Mouse (Mus musculus) T-helper 2 cell (primary cell): ENCODE measurements around the gene Nup155.
"Not testable (repeated sequence)": the region's sequence is repeated elsewhere in the genome, so short reads cannot be mapped to it uniquely, and the experiment has no call there.

Experiments used
- in situ Hi-C: fragments of 300-600 bp; cut with MboI, MseI; formaldehyde crosslinking; loops from one replicate; pipeline ENCODE4 v1.15.1; 2025; ENCODE audit warnings: high pct_unique_total_duplicates

Nup155 gene

GRCm38 (mm10) chr15:8108966-8109743 is at the start of gene Nup155:
Nup155 (plus strand) TSS chr15:8109273.
- in situ Hi-C loops, result loop anchor here (10.0 kb wide), 1 partner anchor 326 kb away; no protein-coding TSS in a partner anchor

- in situ Hi-C loops, result loop anchor here (10.0 kb wide), 1 partner anchor 600 kb away; no protein-coding TSS in a partner anchor
Measured at GRCm38 (mm10) chr15:8065221-8065620, 43.9 kb upstream of the Nup155 start.

GRCm38 (mm10) chr15:8073159-8073558 is 35.9 kb upstream of the Nup155 start:
- in situ Hi-C loops, result not testable (repeated sequence)

GRCm38 (mm10) chr15:8082139-8082538 is 26.9 kb upstream of the Nup155 start:
- in situ Hi-C loops, result no loop called here

- in situ Hi-C loops, result no loop called here
Measured at GRCm38 (mm10) chr15:8087293-8087692, 21.8 kb upstream of the Nup155 start.

- in situ Hi-C loops, result no loop called here
Measured at GRCm38 (mm10) chr15:8088715-8089114, 20.4 kb upstream of the Nup155 start.

- in situ Hi-C loops, result no loop called here
Measured at GRCm38 (mm10) chr15:8090685-8091084, 18.4 kb upstream of the Nup155 start.

GRCm38 (mm10) chr15:8092668-8093067 is 16.4 kb upstream of the Nup155 start:
- in situ Hi-C loops, result not testable (repeated sequence)

GRCm38 (mm10) chr15:8097853-8098252 is 11.2 kb upstream of the Nup155 start:
- in situ Hi-C loops, result no loop called here

GRCm38 (mm10) chr15:8098774-8099749 is 10.0 kb upstream of the Nup155 start, which contains the start of gene Wdr70:
Wdr70 (minus strand) TSS chr15:8099209.
- in situ Hi-C loops, result no loop called here

- in situ Hi-C loops, result loop anchor here (10.0 kb wide), 1 partner anchor 333 kb away; no protein-coding TSS in a partner anchor
Measured at GRCm38 (mm10) chr15:8101975-8102542, 7.0 kb upstream of the Nup155 start.

- in situ Hi-C loops, result loop anchor here (10.0 kb wide), 1 partner anchor 326 kb away; no protein-coding TSS in a partner anchor
Measured at GRCm38 (mm10) chr15:8108360-8108965, 610 bp upstream of the Nup155 start.

GRCm38 (mm10) chr15:8109782-8110181 is 709 bp downstream of the Nup155 start:
- in situ Hi-C loops, result loop anchor here (10.0 kb wide), 1 partner anchor 325 kb away; no protein-coding TSS in a partner anchor

GRCm38 (mm10) chr15:8129281-8129680 is 20.2 kb downstream of the Nup155 start:
- in situ Hi-C loops, result loop anchor here (10.0 kb wide), 1 partner anchor 176 kb away; no protein-coding TSS in a partner anchor

- in situ Hi-C loops, result no loop called here
Measured at GRCm38 (mm10) chr15:8131268-8131667, 22.2 kb downstream of the Nup155 start.

- in situ Hi-C loops, result no loop called here
Measured at GRCm38 (mm10) chr15:8131761-8132160, 22.7 kb downstream of the Nup155 start.

GRCm38 (mm10) chr15:8135606-8136005 is 26.5 kb downstream of the Nup155 start:
- in situ Hi-C loops, result no loop called here

- in situ Hi-C loops, result loop anchor here (5.0 kb wide), 1 partner anchor 40 kb away; no protein-coding TSS in a partner anchor
Measured at GRCm38 (mm10) chr15:8161841-8162240, 52.8 kb downstream of the Nup155 start.

GRCm38 (mm10) chr15:8168591-8169265 is 59.7 kb downstream of the Nup155 start, which contains the start of gene Cplane1:
Cplane1 (plus strand) TSS chr15:8169106.
- in situ Hi-C loops, result no loop called here

GRCm38 (mm10) chr15:8169266-8169746 is 60.2 kb downstream of the Nup155 start:
- in situ Hi-C loops, result no loop called here
